Mouse (Mus musculus) hindbrain, embryonic 12.5 days (tissue): ENCODE results near the gene Cox19. TPM values are rescaled to one million over a fixed set of nuclear protein-coding genes. Genes with fewer than 3 reads are reported as not detected.

Experiments used
- ATAC-seq: fragments of 200-750 bp; cut with Nextera tagmentation; 2 replicates; pipeline ENCODE4 v1.8.0; 2017; ENCODE audit warnings: moderate TSS enrichment; ENCODE audit not compliant: low FRiP score
- H3K27ac ChIP-seq: fragments of 300-500 bp; sonication (generic); 2 replicates; pipeline ENCODE4 v1.5.1; 2016; ENCODE audit warnings: mild to moderate bottlenecking
- H3K27me3 ChIP-seq: fragments of 300-500 bp; sonication (generic); 2 replicates; pipeline ENCODE4 v1.6.1; 2016; ENCODE audit warnings: mild to moderate bottlenecking
- H3K36me3 ChIP-seq: fragments of 300-500 bp; sonication (generic); 2 replicates; pipeline ENCODE4 v1.6.1; 2016; ENCODE audit warnings: mild to moderate bottlenecking
- H3K4me1 ChIP-seq: fragments of 300-500 bp; sonication (generic); 2 replicates; pipeline ENCODE4 v1.6.1; 2016
- H3K4me2 ChIP-seq: fragments of 300-500 bp; sonication (generic); replicated peaks from 2 replicates; pipeline ENCODE4 v1.6.1; 2016; ENCODE audit warnings: mild to moderate bottlenecking
- H3K4me3 ChIP-seq: fragments of 300-500 bp; sonication (generic); 2 replicates; pipeline ENCODE4 v1.5.1; 2016; ENCODE audit warnings: mild to moderate bottlenecking
- H3K9ac ChIP-seq: fragments of 300-500 bp; sonication (generic); 2 replicates; pipeline ENCODE4 v1.6.1; 2016; ENCODE audit warnings: mild to moderate bottlenecking, moderate library complexity
- H3K9me3 ChIP-seq: fragments of 300-500 bp; sonication (generic); replicated peaks from 2 replicates; pipeline ENCODE4 v1.6.1; 2016; ENCODE audit warnings: mild to moderate bottlenecking
- WGBS: fragments of 180-500 bp; shearing (Covaris S2); methylation state at CpG from one replicate; pipeline ENCODE4 v1.1.7; 2016; 5-methylcytosine and 5-hydroxymethylcytosine counted together
- polyA plus RNA-seq: library from polyadenylated mRNA; unstranded; fragments of >200 nt; fragmentation: Nextera tagmentation; extraction: Ambion mirVana; gene quantifications from 2 replicates; pipeline ENCODE4 v1.2.1, GENCODE M21; 2016

Gene Cox19
- polyA plus RNA-seq, 1 experiment from 2014 or later, result 107 TPM

DNA sequence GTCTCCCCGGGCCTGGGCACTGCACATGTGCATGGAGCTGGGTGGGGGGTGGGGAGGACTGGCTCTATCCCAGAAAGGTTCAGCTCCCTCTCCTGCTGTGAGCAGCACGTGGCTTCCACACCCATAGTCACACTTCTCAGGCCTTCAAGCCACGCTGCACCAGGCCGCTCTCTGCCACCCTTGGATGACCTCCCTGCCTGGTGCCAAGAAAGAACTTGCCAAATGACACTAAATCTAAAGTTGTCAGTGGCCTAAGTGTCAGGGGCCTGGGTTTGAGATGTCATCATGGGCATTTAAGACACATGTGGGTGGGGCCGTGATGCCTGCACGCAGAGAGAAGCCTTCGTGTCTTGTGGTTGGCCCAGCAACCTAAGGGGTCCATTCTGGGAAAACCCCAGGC lies 30.8 kb downstream of the Cox19 start:
- Histone ChIP-seq H3K27me3 (peaks cover 27% of the 10 kb centered on the region), H3K36me3 (no peaks in the 10 kb centered on the region), H3K9me3 (no peaks in the 10 kb centered on the region), H3K4me2 (no peak overlapping the region), H3K9ac (no peak overlapping the region), H3K27ac (no peak overlapping the region), H3K4me3 (no peak overlapping the region), H3K4me1 (peaks cover 15% of the 10 kb centered on the region)
- no peak for ATAC-seq
- WGBS, result 84% methylated on average over 7 of the region's 7 CpGs

DNA sequence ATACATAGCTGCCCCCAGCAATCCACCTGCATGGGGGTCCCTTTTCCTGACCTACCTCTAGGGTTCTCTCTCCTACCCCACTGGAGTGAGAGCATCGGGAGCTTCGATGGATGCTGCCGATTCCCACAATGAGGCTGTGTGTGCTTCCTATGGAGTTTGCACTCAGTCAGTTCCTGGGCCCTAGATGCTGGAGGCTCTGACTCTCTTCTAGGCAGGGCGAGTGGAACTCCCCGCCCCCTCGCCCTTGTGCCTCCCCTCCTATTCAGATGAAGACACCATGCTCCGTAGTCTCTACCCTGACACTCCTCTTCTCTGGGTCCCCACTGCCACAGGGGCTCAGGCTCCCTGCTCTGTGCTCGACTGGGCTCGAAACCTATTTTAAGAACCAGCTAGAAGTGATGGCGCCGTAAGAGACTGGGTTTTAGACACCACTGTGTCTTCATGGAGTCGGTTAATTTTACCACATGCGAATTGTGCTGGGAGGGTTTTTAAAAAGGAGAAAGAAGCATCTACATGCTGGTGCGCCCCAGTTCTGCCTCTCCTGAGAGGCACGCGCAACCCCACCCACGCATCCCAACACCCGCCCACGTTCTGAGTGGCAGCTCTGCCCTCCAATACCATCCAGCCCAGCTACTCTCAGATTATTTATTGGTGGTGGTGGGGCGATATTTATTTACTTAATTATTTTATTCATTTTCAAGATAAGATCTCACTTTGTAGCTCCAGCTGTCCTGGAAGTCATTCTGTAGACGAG lies 33.3 kb downstream of the Cox19 start:
- ATAC-seq, result no peak
- Histone ChIP-seq H3K4me2 (no peak overlapping the region), H3K4me3 (no peak overlapping the region), H3K27me3 (peaks cover 5% of the 10 kb centered on the region), H3K9me3 (no peaks in the 10 kb centered on the region), H3K4me1 (no peaks in the 10 kb centered on the region), H3K36me3 (no peaks in the 10 kb centered on the region), H3K9ac (no peak overlapping the region), H3K27ac (no peak overlapping the region)
- 64% methylated on average over 21 of the region's 21 CpGs for WGBS

DNA sequence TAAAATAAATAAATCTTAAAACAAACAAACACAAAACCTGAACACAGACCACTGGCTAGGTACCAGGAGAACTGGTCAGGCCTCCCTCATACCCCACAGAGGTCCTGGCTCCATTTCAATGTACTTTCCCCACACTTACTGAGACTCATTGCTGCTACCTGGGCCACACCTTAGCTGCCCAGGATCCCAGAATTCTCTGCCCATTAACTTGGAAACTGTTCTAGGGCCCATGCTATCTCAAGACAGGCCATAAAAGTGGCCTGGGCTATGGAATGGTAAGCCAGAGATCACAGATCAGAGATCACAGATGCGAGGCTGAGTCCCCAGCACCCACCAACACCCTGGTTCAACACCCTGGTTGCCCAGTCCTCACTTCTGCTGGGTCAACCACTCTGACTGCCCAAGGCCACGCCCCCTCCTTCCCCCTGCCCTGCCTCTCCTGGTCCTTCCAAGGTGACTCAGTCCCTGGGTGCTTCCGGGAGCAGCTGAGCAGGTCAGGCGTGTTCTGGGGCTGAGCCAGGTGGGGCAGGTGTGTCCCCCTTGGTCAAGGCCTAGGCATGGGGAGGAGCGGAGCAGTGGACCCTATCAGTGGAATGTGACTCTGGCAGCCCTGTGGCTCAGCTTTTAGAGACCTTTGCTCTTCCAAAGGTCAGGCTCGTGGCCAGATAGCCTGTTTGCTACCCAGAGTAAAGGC lies 34.1 kb downstream of the Cox19 start:
- H3K4me1 ChIP-seq, result no peaks in the 10 kb centered on the region
- no peak overlapping the region for H3K9ac ChIP-seq
- H3K4me2 ChIP-seq, result no peak overlapping the region
- no peak for ATAC-seq
- no peaks in the 10 kb centered on the region for H3K9me3 ChIP-seq
- no peaks in the 10 kb centered on the region for H3K27me3 ChIP-seq
- no peak overlapping the region for H3K27ac ChIP-seq
- 71% methylated on average over 6 of the region's 6 CpGs for WGBS
- no peak overlapping the region for H3K4me3 ChIP-seq
- no peaks in the 10 kb centered on the region for H3K36me3 ChIP-seq

DNA sequence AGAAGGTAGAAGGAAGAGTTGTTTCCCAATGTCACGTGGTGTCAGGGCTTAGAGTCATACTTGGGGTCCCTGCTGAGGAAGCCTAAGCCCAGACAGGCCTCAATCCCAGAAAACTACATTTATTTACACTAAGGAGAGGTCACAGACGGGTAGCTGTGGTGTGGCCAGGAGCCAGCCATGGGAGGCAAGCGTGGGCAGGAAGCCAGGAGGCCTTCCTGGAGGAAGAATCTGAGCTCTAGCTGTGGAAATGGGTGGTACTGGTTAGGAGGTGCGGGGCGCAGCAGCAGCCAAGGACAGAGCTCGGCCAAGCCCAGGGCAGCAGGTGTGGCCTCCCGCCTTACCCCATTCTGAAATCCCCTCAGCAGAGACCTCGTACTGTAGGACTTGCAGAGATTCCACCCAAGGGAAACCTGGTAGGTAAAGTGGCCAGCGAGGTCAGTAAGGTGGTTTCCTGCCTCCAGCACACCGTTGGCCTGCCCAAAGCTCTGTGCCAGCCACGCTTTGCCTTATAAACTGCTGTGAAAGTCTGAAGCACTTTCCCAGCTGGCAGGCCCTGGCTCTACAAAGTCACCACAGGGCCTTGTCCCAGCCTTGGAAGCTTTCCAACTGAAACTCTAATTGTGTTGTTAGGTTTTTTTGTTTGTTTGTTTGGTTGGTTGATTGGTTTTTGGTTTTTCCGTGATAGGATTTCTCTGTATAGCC lies 36.1 kb downstream of the Cox19 start:
- Histone ChIP-seq H3K9ac (no peak overlapping the region), H3K27ac (no peak overlapping the region), H3K9me3 (no peaks in the 10 kb centered on the region), H3K4me3 (no peak overlapping the region), H3K4me1 (no peaks in the 10 kb centered on the region), H3K36me3 (no peaks in the 10 kb centered on the region), H3K27me3 (no peaks in the 10 kb centered on the region), H3K4me2 (no peak overlapping the region)
- WGBS, result 90% methylated on average over 12 of the region's 12 CpGs
- ATAC-seq, result no peak

DNA sequence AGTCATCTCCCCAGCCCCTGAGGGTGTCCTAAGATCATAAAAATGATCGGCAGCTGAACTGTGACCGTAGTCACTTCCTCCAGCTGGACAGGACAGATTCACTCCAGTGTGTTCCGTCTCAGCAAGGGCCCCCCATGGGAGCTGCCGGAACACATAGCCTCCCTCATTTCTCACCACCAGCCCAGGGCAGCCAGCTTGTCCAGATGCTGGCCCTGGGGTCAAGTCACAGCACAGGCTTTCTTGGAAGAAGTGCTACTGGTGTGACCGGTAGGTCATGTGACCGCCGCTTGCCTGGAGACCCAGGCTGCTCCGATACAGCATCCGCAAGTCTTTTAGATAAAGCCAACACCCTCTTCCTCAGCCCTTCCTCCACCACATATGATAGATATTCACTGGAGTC lies 37.7 kb downstream of the Cox19 start:
- H3K27me3 ChIP-seq, result no peaks in the 10 kb centered on the region
- H3K4me3 ChIP-seq, result no peak overlapping the region
- H3K4me1 ChIP-seq, result no peaks in the 10 kb centered on the region
- no peaks in the 10 kb centered on the region for H3K9me3 ChIP-seq
- no peak for ATAC-seq
- 80% methylated on average over 9 of the region's 9 CpGs for WGBS
- H3K4me2 ChIP-seq, result no peak overlapping the region
- H3K9ac ChIP-seq, result no peak overlapping the region
- H3K36me3 ChIP-seq, result no peaks in the 10 kb centered on the region
- no peak overlapping the region for H3K27ac ChIP-seq

DNA sequence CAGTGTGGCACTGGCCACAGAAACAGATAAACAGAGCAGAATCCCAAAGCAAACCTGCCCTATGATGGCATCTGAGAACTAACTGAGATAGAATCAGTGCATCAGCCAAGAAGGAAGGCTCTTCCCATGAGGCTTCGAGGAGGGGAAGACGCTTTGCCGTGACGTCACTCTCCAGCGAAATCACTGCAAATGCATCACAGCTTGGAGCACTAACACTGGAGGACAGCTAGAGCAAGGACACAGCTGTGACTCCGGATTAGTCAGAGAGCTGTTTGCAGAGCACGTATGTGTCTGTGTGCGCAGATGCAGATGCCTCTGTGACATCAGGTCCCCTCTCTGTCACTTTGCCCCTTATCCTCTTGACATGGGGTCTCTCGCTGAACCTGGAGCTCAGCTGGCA lies 39.4 kb downstream of the Cox19 start:
- no peak overlapping the region for H3K4me2 ChIP-seq
- no peak for ATAC-seq
- H3K4me3 ChIP-seq, result no peak overlapping the region
- H3K27me3 ChIP-seq, result no peaks in the 10 kb centered on the region
- no peaks in the 10 kb centered on the region for H3K9me3 ChIP-seq
- no peaks in the 10 kb centered on the region for H3K4me1 ChIP-seq
- no peak overlapping the region for H3K9ac ChIP-seq
- WGBS, result 85% methylated on average over 9 of the region's 9 CpGs
- no peak overlapping the region for H3K27ac ChIP-seq
- H3K36me3 ChIP-seq, result no peaks in the 10 kb centered on the region

DNA sequence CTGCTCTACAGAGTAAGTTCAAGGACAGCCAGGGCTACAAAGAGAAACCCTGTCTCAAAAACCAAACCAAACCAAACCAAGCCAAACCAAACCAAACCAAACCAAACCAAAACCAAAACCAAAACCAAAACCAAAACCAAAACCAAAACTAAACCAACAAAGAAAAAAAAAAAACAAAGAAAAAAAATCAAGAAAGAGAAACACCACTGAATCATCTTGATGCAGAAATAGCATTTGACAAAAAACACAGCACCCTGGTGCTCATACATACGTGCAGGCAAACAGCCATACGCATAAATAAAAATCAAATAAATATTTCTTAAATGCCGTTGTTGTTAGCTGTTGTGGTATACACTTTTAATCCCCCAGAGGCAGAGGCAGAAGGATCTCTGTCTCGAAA lies 40.7 kb downstream of the Cox19 start:
- Histone ChIP-seq H3K9ac (no peak overlapping the region), H3K9me3 (no peaks in the 10 kb centered on the region), H3K4me2 (no peak overlapping the region), H3K36me3 (no peaks in the 10 kb centered on the region), H3K27me3 (no peaks in the 10 kb centered on the region), H3K4me3 (no peak overlapping the region), H3K4me1 (no peaks in the 10 kb centered on the region), H3K27ac (no peak overlapping the region)
- ATAC-seq, result no peak
- WGBS, result 91% methylated on average over 4 of the region's 4 CpGs

DNA sequence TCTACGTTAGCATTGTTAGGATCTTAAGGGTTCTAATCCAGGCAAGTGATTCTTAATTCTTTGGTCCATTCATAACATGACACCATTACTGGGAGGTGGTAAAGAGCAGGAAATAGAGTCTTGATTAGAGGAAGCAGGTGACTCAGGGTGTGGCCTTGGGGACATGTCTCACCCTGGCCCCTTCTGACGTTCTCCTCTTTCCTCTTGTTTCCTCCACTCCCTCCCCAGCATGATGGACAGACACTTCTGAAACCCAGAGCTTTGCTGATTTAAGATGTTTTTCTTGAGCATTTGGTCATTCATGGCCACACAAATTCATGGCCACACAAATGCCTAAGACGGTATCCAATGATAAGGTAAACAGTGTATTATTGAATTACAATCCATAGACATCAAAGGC lies 41.3 kb downstream of the Cox19 start:
- H3K36me3 ChIP-seq, result no peaks in the 10 kb centered on the region
- no peaks in the 10 kb centered on the region for H3K9me3 ChIP-seq
- no peak overlapping the region for H3K4me3 ChIP-seq
- no peak for ATAC-seq
- no peak overlapping the region for H3K4me2 ChIP-seq
- H3K4me1 ChIP-seq, result no peaks in the 10 kb centered on the region
- H3K27me3 ChIP-seq, result no peaks in the 10 kb centered on the region
- H3K9ac ChIP-seq, result no peak overlapping the region
- 80% methylated on average over 3 of the region's 3 CpGs for WGBS
- H3K27ac ChIP-seq, result no peak overlapping the region

DNA sequence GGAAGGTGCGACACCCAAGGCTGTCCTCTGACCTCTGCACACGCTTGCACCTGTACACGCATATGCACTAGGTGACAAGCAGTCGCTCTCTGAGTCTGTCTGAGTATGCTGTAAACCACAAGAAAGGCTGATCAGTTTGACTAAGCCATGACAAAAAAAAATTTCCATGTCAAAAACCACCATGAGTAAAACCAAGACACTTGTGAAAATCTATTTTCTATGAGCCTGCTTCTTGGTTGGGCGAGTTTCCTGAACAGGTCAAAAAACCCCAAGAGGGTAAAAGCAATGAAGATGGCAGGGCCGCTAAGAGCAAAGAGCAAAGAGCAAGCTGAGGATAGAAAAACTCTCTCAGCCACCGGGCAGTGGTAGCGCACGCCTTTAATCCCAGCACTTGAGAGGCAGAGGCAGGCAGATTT lies 47.6 kb downstream of the Cox19 start:
- no peak for ATAC-seq
- Histone ChIP-seq H3K4me3 (no peak overlapping the region), H3K4me2 (no peak overlapping the region), H3K9me3 (no peaks in the 10 kb centered on the region), H3K36me3 (no peaks in the 10 kb centered on the region), H3K27me3 (no peaks in the 10 kb centered on the region), H3K9ac (no peak overlapping the region), H3K27ac (no peak overlapping the region), H3K4me1 (no peaks in the 10 kb centered on the region)
- 89% methylated on average over 9 of the region's 9 CpGs for whole genome bisulfite sequencing

DNA sequence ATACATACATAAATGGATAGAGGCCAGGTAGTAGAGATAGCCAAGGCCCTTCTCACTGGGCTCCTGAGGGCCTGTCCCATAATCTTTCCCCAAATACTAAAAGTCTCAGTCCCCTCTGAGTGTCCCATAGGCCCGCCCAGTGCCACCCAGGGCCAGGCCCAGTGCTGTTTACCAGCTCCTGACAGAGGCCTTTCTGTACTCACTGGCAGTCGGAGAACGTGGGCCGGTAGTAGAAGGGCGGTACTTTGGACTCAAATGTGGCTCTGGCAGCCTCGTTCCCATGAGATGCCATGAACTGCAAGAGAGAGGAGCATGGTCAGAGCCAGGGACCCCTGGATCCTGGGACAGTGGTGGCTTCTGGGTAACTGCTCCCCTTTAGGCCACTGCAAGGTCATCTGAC lies 49.1 kb downstream of the Cox19 start:
- 86% methylated on average over 6 of the region's 6 CpGs for WGBS

DNA sequence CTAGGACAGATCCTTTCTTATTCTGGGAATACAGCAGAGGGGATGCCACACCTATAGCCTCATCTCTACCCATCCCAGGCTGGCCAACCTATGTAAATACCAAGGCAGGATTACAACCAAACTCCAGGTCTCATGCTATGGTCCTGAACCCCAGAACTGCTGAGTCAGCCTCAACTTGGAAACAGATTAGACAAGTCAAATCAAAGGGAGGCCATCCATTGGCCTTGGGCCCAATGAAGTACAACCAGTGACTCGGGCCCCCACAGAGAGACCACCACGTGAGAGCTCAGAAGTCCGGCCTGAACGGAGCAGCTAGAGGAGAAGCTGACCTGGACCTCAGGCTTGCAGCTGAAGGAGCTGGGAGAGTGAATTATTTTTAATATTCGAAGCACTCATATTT lies 53.5 kb downstream of the Cox19 start:
- no peaks in the 10 kb centered on the region for H3K4me1 ChIP-seq
- H3K27ac ChIP-seq, result no peak overlapping the region
- 85% methylated on average over 5 of the region's 5 CpGs for WGBS
- H3K36me3 ChIP-seq, result no peaks in the 10 kb centered on the region
- no peak overlapping the region for H3K9ac ChIP-seq
- H3K4me3 ChIP-seq, result no peak overlapping the region
- no peaks in the 10 kb centered on the region for H3K9me3 ChIP-seq
- ATAC-seq, result no peak
- no peak overlapping the region for H3K4me2 ChIP-seq
- H3K27me3 ChIP-seq, result no peaks in the 10 kb centered on the region

More for the DNA sequence above, 49.1 kb downstream of the Cox19 start:
- Histone ChIP-seq H3K9me3 (no peaks in the 10 kb centered on the region), H3K9ac (no peak overlapping the region), H3K4me2 (no peak overlapping the region), H3K4me3 (no peak overlapping the region), H3K36me3 (no peaks in the 10 kb centered on the region), H3K27ac (no peak overlapping the region), H3K27me3 (no peaks in the 10 kb centered on the region), H3K4me1 (no peaks in the 10 kb centered on the region)
- ATAC-seq, result no peak

DNA sequence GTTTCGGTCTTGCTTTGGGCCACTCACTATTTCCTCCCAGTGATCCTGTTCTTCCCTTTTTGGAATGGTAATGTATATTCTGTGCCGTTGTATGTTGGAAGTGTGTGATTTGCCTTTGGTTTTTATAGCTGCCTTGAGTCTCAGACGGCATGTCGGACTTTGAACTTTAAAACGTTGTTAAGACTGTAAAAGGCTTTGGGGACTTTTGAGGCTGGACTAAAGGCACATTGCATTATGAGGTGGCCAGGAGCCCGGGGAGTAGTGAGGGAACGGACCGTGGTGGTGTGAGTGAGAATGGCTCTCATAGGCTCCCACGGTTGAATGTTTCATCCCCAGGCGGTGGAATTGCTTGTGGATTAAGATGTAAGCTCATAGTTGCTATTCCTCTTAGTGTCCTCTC lies 54.1 kb downstream of the Cox19 start:
- no peak overlapping the region for H3K4me2 ChIP-seq
- 97% methylated on average over 10 of the region's 10 CpGs for WGBS
- H3K9me3 ChIP-seq, result no peaks in the 10 kb centered on the region

More for the DNA sequence above, 54.1 kb downstream of the Cox19 start:
- H3K27me3 ChIP-seq, result no peaks in the 10 kb centered on the region
- H3K9ac ChIP-seq, result no peak overlapping the region
- no peak for ATAC-seq
- H3K27ac ChIP-seq, result no peak overlapping the region
- no peaks in the 10 kb centered on the region for H3K36me3 ChIP-seq
- no peaks in the 10 kb centered on the region for H3K4me1 ChIP-seq
- no peak overlapping the region for H3K4me3 ChIP-seq
